Mouse (Mus musculus): ENCODE data around the gene Frmd4a.

DNA sequence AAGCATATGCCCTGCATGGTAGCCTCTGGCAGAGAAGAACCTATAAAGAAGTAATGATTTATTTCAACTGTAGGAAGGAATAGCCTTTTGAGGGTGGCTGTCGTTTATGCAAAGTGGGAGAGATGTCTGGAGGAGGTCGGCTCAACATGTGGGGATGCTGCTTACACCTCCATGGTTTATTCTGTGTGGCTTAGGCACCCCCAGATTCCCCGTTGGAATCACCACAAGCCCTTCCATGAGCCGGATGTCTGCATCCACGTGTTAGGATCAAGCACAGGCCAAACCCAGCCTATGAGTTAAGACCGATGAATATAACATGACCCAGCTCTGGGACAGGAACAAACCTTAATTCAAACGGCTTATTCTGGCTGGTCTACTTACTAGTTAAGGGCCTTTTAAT is 284.2 kb downstream of the Frmd4a start:
- TF ChIP-seq CTCF (IDR thresholded peaks at IDR 0.05; ENCODE audit: low read depth, low read length) (no peak), GATA1 (IDR thresholded peaks at IDR 0.05; ENCODE audit: borderline replicate concordance, low read length) (no peak), TAL1 (conservative IDR thresholded peaks at IDR 0.05; ENCODE audit: low read depth, low read length) (no peak)

Measured in G1E (cell line).